Mouse (Mus musculus) kidney, embryonic 15.5 days (tissue): ENCODE data around the gene Cntn5. TPM values are rescaled to one million over a fixed set of nuclear protein-coding genes. Genes with fewer than 3 reads are reported as not detected.

Source experiments
- ATAC-seq: fragments of 200-750 bp; cut with Nextera tagmentation; replicated peaks from 2 replicates; pipeline ENCODE4 v1.8.0; 2017; ENCODE audit warnings: moderate TSS enrichment; ENCODE audit not compliant: low FRiP score
- H3K27ac ChIP-seq: fragments of 300-500 bp; sonication (generic); 2 replicates; pipeline ENCODE4 v1.5.1; 2015; ENCODE audit warnings: mild to moderate bottlenecking, inconsistent platforms
- H3K27me3 ChIP-seq: fragments of 300-500 bp; sonication (generic); 2 replicates; pipeline ENCODE4 v1.6.1; 2015; ENCODE audit warnings: inconsistent platforms
- H3K36me3 ChIP-seq: fragments of 300-500 bp; sonication (generic); 2 replicates; pipeline ENCODE4 v1.6.1; 2015; ENCODE audit warnings: inconsistent platforms
- H3K4me1 ChIP-seq: fragments of 300-500 bp; sonication (generic); 2 replicates; pipeline ENCODE4 v1.6.1; 2015; ENCODE audit warnings: inconsistent platforms
- H3K4me2 ChIP-seq: fragments of 300-500 bp; sonication (generic); 2 replicates; pipeline ENCODE4 v1.6.1; 2015; ENCODE audit warnings: moderate library complexity, mild to moderate bottlenecking, inconsistent platforms
- H3K4me3 ChIP-seq: fragments of 300-500 bp; sonication (generic); replicated peaks from 2 replicates; pipeline ENCODE4 v1.5.1; 2015; ENCODE audit warnings: mild to moderate bottlenecking, inconsistent platforms
- H3K9ac ChIP-seq: fragments of 300-500 bp; sonication (generic); 2 replicates; pipeline ENCODE4 v1.6.1; 2015; ENCODE audit warnings: mild to moderate bottlenecking, inconsistent platforms
- H3K9me3 ChIP-seq: fragments of 300-500 bp; sonication (generic); replicated peaks from 2 replicates; pipeline ENCODE4 v1.6.1; 2016; ENCODE audit warnings: inconsistent platforms
- WGBS: fragments of 180-500 bp; shearing (Covaris S2); methylation state at CpG from one replicate; pipeline ENCODE4 v1.1.7; 2015; ENCODE audit warnings: mixed read lengths; 5-methylcytosine and 5-hydroxymethylcytosine counted together
- polyA plus RNA-seq: library from polyadenylated mRNA; unstranded; fragments of >200 nt; fragmentation: Nextera tagmentation; extraction: Ambion mirVana; gene quantifications from 2 replicates; pipeline ENCODE4 v1.2.1, GENCODE M21; 2015

Gene Cntn5
- polyA plus RNA-seq, 1 experiment from 2014 or later: 0.09 TPM

DNA sequence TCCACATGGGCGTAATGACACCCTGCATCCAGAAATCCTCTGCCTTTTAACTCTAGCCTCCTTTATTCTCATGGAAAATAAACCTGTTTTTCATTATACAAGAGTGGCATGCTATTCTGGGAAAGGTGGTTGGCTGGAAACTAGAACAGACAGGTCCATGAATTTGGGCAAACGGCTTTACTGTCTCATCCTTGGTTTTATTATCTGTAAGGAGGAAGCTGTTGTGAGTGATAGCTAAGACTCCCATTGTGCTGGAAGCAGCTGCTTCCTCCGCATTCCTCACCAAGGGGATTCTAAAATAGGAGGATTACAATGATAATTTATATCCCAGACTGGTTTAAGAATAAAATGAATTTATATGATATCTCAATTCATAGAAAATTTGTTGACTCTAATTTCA, 955.2 kb downstream of the Cntn5 start:
- no peak overlapping the region for H3K9ac ChIP-seq
- H3K36me3 ChIP-seq: no peaks in the 10 kb centered on the region
- no peaks in the 10 kb centered on the region for H3K27me3 ChIP-seq
- WGBS: 33% methylated on average over 3 of the region's 3 CpGs
- no peaks in the 10 kb centered on the region for H3K4me1 ChIP-seq
- ATAC-seq: no peak
- H3K9me3 ChIP-seq: no peaks in the 10 kb centered on the region
- no peak overlapping the region for H3K27ac ChIP-seq
- H3K4me2 ChIP-seq: no peak overlapping the region
- H3K4me3 ChIP-seq: no peak overlapping the region

DNA sequence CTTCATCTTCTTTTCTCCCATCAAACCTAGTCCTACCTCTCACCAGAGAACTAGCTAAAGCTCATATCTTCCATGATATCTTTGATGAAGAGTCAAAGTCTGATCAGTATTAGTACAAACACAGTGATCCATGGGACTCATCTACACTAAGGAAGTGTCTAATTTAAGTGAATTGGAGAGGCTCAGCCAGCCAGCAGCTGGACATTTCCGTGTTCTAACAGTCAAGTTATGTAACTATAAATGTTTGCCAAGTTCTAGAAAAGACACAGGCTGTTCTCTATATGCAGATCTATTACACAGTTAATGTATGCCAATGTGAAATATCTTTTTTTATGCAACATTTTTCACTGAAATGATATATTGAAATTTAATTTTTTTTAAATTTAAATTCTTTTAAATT, 959.7 kb downstream of the Cntn5 start:
- H3K9me3 ChIP-seq: no peaks in the 10 kb centered on the region
- no peak for ATAC-seq

DNA sequence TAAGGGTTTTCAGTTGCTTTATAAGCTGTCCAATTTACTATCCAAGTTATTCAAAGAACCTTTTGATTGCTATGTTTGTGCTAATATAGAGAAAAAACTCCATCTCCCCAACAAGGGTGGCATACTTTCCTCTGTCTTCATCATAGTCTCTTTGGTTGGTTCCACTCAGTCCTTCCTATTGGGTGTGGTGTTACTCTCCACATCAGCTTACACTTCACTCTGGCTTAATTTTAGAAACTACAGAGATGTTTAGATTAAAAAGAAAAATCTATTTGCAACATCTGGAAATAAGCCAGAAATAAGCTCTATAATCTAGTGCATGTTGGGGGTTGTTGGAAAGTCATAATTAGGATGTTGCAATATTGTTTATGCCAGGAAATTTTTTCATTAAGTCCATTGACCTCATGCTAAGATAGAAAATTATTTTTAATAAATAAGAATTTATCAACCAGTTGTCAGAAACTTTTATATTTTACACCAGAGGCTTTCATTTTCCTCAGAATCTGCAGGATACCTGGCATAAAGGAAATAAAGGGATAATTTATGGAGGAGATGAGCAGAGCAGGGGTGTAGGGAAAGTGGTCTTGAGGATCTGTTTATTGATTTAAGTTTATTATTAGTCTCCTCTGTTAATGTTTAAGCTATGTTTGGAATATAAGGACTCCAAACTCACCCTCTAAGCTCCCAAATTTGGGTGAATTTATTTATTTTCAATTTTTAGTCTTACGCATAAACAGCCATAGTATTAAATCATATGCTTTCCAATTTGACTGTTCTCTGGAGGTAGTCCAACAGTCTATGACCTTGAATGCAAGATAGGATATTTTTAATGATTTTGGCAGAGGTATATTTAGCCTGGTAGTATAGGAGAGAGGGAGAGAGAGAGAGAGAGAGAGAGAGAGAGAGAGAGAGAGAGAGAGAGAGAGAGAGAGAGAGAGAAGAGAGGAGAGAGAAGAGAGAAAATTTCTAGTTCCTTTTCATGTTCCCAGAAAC, 966.8 kb downstream of the Cntn5 start:
- Histone ChIP-seq H3K9me3 (no peaks in the 10 kb centered on the region), H3K4me2 (no peak overlapping the region), H3K9ac (no peak overlapping the region), H3K36me3 (no peaks in the 10 kb centered on the region), H3K27me3 (no peaks in the 10 kb centered on the region), H3K27ac (no peak overlapping the region), H3K4me3 (no peak overlapping the region), H3K4me1 (no peaks in the 10 kb centered on the region)
- WGBS: 84% methylated on average over 1 of the region's 1 CpGs
- no peak for ATAC-seq

More for the DNA sequence above, 959.7 kb downstream of the Cntn5 start:
- H3K4me3 ChIP-seq: no peak overlapping the region
- no peak overlapping the region for H3K27ac ChIP-seq
- no peak overlapping the region for H3K9ac ChIP-seq
- no peaks in the 10 kb centered on the region for H3K27me3 ChIP-seq
- WGBS: 62% methylated on average over 1 of the region's 1 CpGs
- H3K4me1 ChIP-seq: no peaks in the 10 kb centered on the region
- H3K4me2 ChIP-seq: no peak overlapping the region
- H3K36me3 ChIP-seq: no peaks in the 10 kb centered on the region

DNA sequence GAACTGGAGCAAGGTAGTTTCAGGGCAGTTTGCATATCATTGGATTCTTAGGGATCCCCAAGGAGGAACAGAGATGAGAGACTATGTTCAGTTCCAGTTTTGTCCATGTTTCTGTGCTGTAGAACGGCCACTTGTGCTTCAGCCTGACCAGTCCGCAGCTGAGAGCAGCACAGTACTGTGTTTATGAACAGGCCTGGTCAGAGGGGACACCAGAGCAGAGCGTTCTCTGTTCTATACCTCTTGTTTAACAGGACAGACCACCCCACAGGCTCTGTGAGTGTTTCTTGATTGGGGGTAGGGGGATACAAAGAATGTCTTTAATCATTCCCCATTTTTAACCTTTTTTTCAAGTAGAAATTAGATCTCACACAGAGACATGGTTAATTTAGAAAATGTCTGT, 984.0 kb downstream of the Cntn5 start:
- Histone ChIP-seq H3K9ac (no peak overlapping the region), H3K27me3 (no peaks in the 10 kb centered on the region), H3K4me2 (no peak overlapping the region), H3K9me3 (peaks cover 8% of the 10 kb centered on the region), H3K4me1 (no peaks in the 10 kb centered on the region), H3K4me3 (no peak overlapping the region), H3K36me3 (no peaks in the 10 kb centered on the region), H3K27ac (no peak overlapping the region)
- ATAC-seq: no peak
- 90% methylated on average over 3 of the region's 3 CpGs for WGBS

DNA sequence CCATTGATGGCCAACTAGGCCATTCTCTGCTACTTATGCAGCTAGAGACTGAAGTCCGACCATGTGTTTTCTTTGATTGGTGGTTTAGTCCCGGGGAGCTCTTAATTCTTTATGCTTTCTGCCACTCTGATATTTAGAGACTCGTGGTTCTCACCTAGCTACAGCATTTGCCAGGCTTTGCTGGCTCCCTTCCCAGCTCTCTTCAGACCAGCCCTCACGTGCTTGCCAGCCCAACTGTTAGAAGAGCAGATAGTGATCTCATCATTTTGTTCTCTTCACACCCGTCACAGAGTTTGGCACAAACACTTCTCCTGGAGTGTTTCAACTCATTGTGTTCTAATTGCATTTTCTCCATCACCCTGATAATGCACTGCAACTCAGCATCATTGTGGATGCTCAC, 1005.5 kb downstream of the Cntn5 start:
- no peak for ATAC-seq
- H3K9me3 ChIP-seq: no peaks in the 10 kb centered on the region
- H3K4me3 ChIP-seq: no peak overlapping the region
- no peaks in the 10 kb centered on the region for H3K27me3 ChIP-seq
- no peaks in the 10 kb centered on the region for H3K36me3 ChIP-seq
- WGBS: 71% methylated on average over 5 of the region's 5 CpGs
- no peaks in the 10 kb centered on the region for H3K4me1 ChIP-seq
- H3K27ac ChIP-seq: no peak overlapping the region
- no peak overlapping the region for H3K9ac ChIP-seq
- no peak overlapping the region for H3K4me2 ChIP-seq

DNA sequence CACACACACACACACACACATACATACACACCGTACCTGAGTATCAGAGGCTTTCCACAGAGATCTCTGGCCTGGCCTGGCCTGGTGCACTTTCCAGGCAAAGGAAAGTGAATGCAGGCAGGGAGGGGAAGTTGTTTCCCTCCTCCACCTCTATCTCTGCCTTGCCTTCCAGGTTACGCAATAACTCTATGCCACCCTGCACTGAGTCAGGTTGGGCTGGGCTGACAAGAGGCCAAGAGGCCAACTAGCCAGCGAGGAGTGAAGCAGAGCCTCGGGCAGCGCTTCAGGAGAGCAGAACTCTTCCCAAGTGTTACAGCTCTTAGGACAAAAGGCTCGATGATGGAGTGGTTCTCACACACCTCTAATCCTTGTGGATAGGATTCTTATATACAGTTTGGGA, 1018.4 kb downstream of the Cntn5 start:
- H3K9me3 ChIP-seq: no peaks in the 10 kb centered on the region
- no peaks in the 10 kb centered on the region for H3K27me3 ChIP-seq
- no peak overlapping the region for H3K4me3 ChIP-seq
- H3K36me3 ChIP-seq: no peaks in the 10 kb centered on the region
- 68% methylated on average over 6 of the region's 6 CpGs for WGBS
- ATAC-seq: no peak
- 0 out of 2 replicates have a peak, but pooled peaks cover 3% of the 10 kb centered on the region for H3K4me1 ChIP-seq
- H3K9ac ChIP-seq: no peak overlapping the region
- H3K27ac ChIP-seq: no peak overlapping the region
- no peak overlapping the region for H3K4me2 ChIP-seq

DNA sequence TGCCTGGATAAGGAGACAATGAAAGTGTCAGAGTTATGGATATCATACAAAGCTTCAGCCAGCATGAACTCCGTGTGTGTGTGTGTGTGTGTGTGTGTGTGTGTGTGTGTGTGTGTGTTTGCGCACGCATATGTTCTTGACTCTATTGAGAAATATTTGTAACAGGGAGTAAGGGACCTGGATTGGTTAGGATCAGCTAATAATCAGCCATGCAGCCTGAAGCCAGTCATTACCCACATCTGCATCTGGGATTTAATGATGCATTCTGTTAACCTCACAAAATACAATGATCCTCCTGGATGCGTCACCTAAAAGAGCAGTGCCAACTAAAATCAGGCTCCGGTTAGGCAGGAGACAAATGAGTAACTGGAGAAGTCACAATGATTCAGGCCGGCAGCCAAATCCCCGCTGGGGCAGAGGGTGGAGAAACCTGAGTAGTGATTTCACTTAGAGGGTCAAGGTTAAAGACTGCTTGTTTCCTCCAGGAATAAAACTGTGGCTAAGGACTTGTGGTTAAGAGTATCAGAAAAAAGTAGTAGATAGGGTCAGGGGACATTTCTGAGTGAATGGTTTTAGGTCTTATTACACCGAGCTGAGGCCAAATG, 1021.7 kb downstream of the Cntn5 start:
- Histone ChIP-seq H3K9me3 (no peaks in the 10 kb centered on the region), H3K4me1 (0 out of 2 replicates have a peak, but pooled peaks cover 3% of the 10 kb centered on the region), H3K9ac (no peak overlapping the region), H3K4me3 (no peak overlapping the region), H3K27me3 (no peaks in the 10 kb centered on the region), H3K36me3 (no peaks in the 10 kb centered on the region), H3K4me2 (no peak overlapping the region), H3K27ac (no peak overlapping the region)
- WGBS: 29% methylated on average over 8 of the region's 8 CpGs
- ATAC-seq: peak; percentile 93

DNA sequence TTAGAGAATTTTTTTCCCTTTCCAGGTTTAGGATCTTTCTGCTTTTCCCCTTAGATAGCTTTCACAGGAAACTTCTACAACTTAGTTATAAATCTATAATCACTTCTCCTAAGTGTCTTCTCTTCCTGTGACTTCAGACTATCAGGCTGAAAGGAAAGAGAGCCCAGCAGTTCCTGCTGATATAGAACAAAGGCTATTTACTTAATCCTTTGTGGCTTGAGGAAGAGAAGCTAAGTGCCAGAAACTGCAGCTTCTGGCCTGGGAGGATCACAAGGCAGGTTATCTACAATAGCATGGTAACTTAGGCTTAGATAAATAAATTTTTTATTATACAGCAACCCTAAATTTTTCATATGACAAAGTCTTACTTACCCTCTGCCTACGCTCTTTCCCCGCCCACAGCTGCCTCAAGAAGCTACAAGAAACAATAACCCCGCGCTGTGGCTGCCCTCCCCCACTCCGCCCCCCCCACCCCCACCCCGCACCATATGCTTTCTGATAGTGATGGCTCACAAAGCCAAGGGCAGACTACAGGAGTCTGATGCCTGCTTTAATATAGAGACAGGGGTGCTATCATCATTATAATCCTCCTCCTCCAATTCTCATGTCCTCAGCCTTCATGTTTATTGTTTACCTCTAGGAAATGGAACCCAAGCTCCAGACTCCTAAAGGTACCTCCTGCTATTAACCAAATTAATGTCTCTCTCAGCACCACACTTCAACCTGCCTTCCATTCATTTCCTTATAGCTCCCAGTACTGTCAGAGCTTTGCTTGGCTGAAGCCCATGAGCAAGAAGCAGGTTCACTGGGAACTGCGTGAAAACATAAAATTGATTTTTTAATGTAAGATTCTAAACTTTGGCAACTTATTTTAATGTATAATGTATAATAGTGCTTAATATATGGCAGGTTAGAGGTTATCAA, 1032.2 kb downstream of the Cntn5 start:
- Histone ChIP-seq H3K4me1 (no peaks in the 10 kb centered on the region), H3K4me2 (no peak overlapping the region), H3K36me3 (no peaks in the 10 kb centered on the region), H3K27me3 (no peaks in the 10 kb centered on the region), H3K9ac (no peak overlapping the region), H3K9me3 (no peaks in the 10 kb centered on the region; the same call in 1 of the 2 replicates), H3K4me3 (no peak overlapping the region), H3K27ac (no peak overlapping the region)
- ATAC-seq: no peak
- WGBS: 39% methylated on average over 7 of the region's 7 CpGs

DNA sequence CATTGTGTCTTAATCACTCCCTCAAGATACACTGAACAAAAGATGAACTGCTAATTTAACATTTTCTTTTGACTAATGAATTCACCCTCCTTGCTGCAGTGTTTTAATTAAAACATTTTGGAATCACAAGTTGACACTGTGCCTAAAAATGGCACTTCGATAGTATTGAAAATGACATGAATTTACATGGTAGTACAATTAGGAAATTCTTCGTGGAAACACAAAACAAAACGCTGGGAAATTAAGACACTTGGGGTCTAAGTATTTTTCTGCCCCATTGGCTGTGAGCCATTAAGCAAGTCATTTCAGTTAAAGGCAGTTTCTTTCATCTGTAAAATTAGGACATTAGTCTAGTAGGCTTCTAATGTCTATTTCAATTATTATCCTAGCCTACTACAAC, 1043.9 kb downstream of the Cntn5 start:
- Histone ChIP-seq H3K9ac (no peak overlapping the region), H3K4me1 (no peaks in the 10 kb centered on the region)
- 69% methylated on average over 3 of the region's 3 CpGs for WGBS

DNA sequence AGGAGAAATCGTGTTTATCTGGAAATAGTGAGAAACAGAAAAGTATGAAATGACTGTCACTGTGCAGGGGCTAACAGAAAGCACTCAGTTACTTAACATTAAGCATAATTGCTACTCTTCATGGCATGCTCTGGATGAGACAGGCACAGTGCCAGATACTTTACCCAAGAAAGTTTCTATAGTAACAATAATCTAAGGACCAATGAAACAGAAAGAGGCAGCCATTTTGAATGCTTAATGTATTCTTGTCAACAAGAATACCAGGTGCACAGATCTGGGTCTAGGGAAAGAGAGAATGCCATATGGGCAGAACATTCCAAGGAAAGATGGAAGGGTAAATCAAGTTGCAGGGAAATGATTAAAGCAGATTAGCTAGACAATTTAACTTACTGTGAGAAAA, 1045.3 kb downstream of the Cntn5 start:
- no peaks in the 10 kb centered on the region for H3K4me1 ChIP-seq
- H3K9ac ChIP-seq: no peak overlapping the region
- H3K27ac ChIP-seq: no peak overlapping the region
- H3K36me3 ChIP-seq: no peaks in the 10 kb centered on the region
- H3K27me3 ChIP-seq: no peaks in the 10 kb centered on the region
- no peak for ATAC-seq
- no peaks in the 10 kb centered on the region for H3K9me3 ChIP-seq
- 58% methylated on average over 1 of the region's 1 CpGs for WGBS
- no peak overlapping the region for H3K4me3 ChIP-seq
- no peak overlapping the region for H3K4me2 ChIP-seq

More for the DNA sequence above, 1043.9 kb downstream of the Cntn5 start:
- Histone ChIP-seq H3K4me3 (no peak overlapping the region), H3K9me3 (no peaks in the 10 kb centered on the region), H3K4me2 (no peak overlapping the region), H3K36me3 (no peaks in the 10 kb centered on the region), H3K27me3 (no peaks in the 10 kb centered on the region), H3K27ac (no peak overlapping the region)
- no peak for ATAC-seq

DNA sequence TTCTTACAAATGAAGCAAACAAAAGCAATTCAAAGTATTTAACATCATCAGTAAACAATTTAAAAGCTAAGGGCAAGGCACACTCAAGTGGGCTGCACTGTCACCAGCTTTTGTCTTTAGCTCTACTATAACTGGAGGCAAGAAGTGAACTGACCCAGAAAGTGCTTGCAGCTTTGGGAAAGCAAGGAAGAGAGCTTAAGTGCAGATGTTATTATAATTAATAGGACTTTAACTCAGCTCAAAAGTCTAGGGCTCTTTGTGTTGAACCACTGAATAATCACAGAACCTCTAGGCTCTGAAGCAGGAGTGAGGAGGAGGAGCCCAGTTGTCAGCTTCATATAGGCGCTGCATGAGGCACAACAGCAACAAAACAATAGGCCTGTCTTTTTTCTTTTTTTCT, 1049.8 kb downstream of the Cntn5 start:
- Histone ChIP-seq H3K4me2 (no peak overlapping the region), H3K9ac (no peak overlapping the region), H3K27me3 (no peaks in the 10 kb centered on the region), H3K4me3 (no peak overlapping the region), H3K27ac (no peak overlapping the region), H3K36me3 (no peaks in the 10 kb centered on the region), H3K9me3 (no peaks in the 10 kb centered on the region), H3K4me1 (no peaks in the 10 kb centered on the region)
- 83% methylated on average over 1 of the region's 1 CpGs for WGBS
- ATAC-seq: no peak

DNA sequence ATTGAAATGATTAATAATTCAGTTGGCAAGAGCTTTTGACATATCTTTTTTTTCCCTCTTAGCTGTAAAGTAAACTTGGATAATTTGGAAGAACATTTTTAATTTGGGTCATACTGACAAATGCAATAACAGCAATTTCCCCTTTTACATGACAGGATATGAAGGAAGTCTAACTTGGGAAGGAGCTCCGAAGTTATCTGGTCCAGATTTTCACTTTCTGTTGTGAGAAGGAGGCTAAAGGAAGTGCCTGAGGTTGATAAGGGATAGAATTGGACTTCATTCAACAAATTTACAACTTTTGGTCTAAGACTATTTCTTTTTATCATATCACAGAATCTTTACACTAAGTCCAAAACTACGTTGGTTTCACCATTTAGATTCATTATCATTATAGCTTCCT, 1074.3 kb downstream of the Cntn5 start:
- no peaks in the 10 kb centered on the region for H3K36me3 ChIP-seq
- 59% methylated on average over 2 of the region's 2 CpGs for WGBS
- no peaks in the 10 kb centered on the region for H3K9me3 ChIP-seq
- H3K27me3 ChIP-seq: no peaks in the 10 kb centered on the region
- no peak overlapping the region for H3K27ac ChIP-seq
- no peak overlapping the region for H3K4me3 ChIP-seq
- no peak overlapping the region for H3K9ac ChIP-seq
- H3K4me2 ChIP-seq: no peak overlapping the region
- H3K4me1 ChIP-seq: no peaks in the 10 kb centered on the region
- no peak for ATAC-seq
